Mouse (Mus musculus): ENCODE data around the gene Mars. TPM values are rescaled to one million over a fixed set of nuclear protein-coding genes. Genes with fewer than 3 reads are reported as not detected.

Gene Mars
- total RNA-seq, 2 experiments from 2014 or later: 85.5 to 89.5 TPM

- peak in 1 of 2 experiments; percentile 44 for DNase-seq (ENCODE audit: low spot score in 2 of 2)
These were observed 23.2 kb downstream of the Mars start for GRCm38 (mm10) chr10:127288328-127288799.

DNA sequence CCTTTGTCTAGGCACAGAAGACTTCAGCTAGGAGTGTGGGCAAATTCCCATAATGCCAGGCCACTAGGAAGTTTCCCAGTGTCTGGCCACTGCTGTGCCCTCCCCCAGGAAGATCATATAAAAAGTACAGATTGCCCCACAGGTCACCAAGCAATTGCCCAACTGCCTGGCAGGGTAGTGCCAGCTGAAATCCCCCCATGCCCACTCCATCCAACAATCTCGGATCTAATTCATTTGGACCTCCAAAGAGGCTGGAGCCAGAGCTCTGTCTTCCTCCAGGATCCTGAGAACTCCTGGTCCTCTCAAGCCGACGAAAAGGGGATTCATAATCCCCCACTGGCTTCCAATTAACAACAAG, 23.7 kb downstream of the Mars start:
- no peak for DNase-seq (ENCODE audit: low spot score in 2 of 2)

DNA sequence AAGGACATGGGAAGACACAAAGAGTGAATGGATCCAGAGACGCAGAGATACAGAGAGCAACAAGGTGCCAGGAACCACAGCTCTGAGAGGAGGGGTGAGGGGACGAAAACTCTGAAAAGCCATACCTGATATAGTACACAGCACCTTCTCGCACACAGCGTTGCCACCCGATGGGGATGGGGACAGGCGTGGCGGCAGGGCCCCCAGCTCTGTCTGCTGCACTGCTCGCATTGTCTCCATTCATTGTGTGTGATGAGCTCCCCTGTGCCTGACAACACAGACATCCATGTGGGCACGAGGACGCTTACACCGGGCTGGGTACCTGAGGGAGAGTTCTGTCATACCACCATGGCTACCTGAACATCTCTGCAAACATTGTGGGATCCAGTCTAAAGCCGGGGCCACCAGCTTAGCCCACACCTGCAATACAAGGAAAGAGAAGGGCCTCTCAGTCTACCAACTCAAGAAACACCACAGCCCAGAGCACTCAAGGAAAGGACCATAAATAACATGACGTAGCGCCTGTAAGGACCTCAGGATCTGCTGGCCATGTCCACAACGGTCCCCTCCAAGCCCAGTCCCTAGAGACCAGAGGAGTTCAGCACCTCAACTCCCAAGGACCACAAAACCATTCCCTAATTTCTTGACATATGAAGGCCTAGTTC, 24.2 kb downstream of the Mars start:
- no peak for DNase-seq (ENCODE audit: low spot score in 2 of 2)

GRCm38 (mm10) chr10:127286730-127287129, 24.9 kb downstream of the Mars start:
- no peak for DNase-seq (ENCODE audit: low spot score in 2 of 2)

GRCm38 (mm10) chr10:127286194-127286593, 25.4 kb downstream of the Mars start:
- no peak for DNase-seq (ENCODE audit: low spot score in 2 of 2)

GRCm38 (mm10) chr10:127285644-127286043, 25.9 kb downstream of the Mars start:
- DNase-seq (ENCODE audit: low spot score in 2 of 2): no peak

GRCm38 (mm10) chr10:127284724-127285500, 26.7 kb downstream of the Mars start:
- DNase-seq (ENCODE audit: low spot score in 2 of 2): no peak

GRCm38 (mm10) chr10:127284105-127284622, 27.4 kb downstream of the Mars start:
- DNase-seq (ENCODE audit: low spot score in 2 of 2): no peak

DNA sequence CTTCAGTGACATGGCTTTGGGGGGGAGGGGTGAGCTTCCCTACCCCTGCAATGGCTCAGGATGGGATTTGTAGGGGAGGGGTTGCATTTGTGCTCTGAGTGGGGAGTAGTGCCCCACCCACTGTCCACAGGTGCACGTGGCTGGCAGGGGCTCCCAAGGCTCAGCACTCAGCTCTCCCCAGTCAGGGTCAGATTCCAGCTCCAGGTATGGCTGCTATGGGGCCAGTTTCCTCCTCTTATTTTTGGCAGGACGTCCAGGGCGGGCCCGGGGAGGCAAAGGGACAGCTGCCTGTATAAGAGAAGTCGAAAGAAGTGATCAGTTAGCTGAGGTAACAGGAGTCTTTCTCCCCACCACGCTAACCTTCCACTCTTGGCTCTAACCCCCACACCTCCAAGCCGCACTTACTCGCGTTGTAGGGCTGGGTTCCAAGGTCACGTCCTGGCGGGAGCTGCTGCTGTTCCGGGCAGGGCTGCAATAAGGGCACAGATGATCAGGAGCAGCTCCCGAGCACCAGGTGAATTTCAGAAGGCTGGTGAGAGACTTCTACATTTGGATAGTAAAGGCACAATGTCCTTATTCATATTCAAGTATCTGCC, 28.9 kb downstream of the Mars start:
- no peak for DNase-seq (ENCODE audit: low spot score in 2 of 2)

DNA sequence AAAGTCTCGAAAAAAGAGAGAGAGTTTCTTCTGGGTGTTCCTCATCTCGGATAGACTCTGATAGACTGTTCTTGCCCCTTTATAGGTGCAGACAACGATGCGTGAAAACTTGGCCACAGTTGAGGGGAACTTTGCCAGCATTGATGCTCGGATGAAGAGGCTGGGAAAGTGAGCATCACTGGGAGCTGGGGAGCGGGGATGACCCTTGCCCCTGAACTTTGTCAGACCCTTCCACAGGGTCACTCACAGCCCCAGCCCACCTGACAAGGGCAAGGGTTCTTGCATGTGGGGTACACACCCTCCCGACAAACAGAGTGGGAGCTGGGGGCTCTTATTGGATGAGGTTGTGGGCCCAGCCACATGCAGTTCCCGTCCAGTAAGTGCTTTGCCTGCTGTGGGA, 30.3 kb downstream of the Mars start:
- DNase-seq (ENCODE audit: low spot score in 2 of 2): no peak

DNA sequence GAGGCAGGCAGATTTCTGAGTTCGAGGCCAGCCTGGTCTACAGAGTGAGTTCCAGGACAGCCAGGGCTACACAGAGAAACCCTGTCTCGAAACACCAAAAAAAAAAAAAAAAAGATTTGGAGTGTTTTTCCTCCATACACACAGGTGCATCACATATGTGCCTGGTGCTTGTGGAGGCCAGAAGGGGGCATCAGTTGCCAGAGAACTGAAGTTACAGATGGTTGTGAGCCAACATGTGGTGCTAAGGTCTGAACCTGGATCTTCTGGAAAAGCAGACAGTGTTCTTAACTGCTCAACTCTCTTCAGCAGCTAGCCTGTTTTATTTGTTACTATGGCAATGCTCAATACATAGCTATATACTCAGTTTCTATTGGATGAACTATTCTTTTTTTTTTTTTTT, 31.9 kb downstream of the Mars start:
- no peak for DNase-seq (ENCODE audit: low spot score in 2 of 2)

DNA sequence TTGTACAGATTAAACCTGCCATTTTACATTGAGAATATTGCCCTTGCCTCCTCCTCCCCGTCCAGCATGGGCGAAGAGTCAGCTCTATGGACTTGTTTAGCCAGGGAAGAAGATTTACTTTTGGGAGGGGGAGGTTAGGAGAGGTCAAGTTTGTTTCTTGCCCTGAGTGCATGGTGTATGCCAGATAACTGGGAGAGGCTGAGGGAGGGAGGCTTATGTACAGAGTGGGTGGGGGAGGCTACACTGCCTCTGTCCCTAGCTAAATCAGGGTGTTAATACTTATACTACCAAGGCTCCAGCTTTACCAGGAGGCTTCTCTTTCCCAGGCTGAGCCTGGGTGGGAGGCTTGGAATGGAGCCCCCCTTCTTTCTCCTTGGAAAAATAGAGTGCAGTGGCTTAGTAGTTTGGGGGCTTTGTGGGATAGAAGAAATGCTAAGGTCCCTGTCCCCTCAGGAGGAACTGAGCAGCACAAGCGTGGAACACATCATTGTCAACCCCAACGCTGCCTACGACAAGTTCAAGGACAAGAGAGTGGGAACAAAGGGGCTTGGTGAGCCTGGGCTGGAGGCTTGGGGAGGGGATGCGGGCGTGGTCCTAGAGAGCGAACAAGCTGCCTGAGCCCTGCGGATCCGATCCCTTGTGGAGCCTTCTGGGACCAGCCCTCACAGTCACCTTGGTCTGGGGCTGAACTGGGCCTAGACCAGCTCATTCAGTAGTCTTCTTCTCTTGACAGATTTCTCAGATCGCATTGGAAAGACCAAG, 37.1 kb downstream of the Mars start:
- no peak for DNase-seq (ENCODE audit: low spot score in 2 of 2)

DNA sequence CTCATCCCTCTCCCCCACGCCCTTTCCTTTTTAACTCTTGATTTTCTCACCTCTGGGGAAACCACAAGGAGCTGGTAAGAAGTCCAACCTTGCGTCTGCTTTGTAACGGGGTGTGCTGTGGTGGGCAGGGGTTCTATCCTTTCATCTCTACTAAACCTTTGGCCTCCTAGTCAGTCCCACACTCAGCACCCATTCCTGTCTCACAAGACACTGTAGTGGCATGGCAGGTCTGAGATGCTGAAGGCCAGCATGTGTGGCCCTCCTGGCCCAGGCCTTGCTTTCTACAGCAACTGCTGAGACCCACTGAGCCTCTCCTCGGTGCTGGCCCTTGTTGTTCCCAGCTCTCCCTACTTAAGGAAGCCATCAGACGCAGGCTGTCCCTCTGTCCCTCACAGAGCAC, 39.2 kb downstream of the Mars start:
- no peak for DNase-seq (ENCODE audit: low spot score in 2 of 2)

DNA sequence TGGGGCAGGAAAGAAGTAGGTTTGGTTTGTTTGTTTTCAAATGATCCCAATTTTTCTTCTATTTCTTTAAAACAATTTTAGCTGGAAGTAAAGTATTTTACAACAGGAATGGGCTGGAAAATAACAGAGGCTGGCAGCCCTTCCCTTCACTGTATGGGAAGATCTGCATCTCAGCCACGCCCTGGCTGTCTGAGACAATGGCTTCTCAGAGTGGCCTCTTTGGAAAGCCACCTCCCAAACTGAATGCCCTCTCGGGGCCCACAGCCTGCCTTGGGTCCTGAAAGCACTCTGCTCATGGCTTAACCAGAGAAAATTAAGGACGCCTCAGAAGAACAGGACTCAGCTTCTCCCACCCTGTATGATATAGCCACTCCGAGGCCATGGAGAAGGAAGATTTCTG, 41.7 kb downstream of the Mars start:
- no peak for DNase-seq (ENCODE audit: low spot score in 2 of 2)

DNA sequence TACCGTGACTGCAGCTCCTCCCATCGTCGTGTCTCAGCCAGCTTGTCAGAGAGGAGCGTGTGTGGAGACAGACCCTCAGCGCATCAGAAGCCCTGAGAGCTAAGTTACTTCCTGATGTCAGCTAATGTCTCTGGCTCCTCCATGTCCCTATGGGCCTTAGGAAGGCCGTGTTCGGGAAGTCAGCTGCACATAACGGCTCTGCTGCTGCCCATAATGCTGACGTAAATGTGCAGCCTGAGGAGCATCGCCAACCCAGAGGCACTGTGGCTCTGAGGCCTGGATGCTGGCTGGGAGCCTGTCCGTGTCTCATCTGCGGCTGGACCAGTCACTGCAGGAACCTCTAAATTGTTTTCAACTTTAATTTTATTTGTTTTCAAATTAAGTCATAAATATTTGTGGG, 42.5 kb downstream of the Mars start:
- no peak for DNase-seq (ENCODE audit: low spot score in 2 of 2)

GRCm38 (mm10) chr10:127268401-127268800, 43.2 kb downstream of the Mars start:
- DNase-seq (ENCODE audit: low spot score in 2 of 2): no peak

DNA sequence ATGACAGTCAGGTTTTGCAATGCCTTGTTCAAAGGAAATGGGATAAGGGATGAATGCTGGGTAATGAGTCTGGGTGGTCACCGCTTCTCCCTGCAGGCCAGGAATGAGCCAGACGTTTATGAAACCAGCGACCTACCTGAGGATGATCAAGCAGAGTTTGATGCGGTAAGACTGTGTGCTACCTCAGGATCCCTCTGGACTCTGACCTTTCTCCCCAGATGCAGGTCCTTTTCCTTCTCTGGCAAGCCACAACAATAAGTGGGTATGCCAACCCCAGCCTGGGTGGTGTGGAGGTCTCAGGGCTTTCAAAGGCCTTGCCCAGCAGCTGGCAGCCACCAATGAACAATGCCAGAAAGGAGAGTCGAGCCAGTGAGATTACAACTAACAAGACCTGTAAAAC, 44.3 kb downstream of the Mars start:
- no peak for DNase-seq (ENCODE audit: low spot score in 2 of 2)

GRCm38 (mm10) chr10:127266112-127267091, 45.2 kb downstream of the Mars start, which contains the start of gene Dctn2:
TSS of gene Dctn2 (plus strand) at chr10:127266368.
- DNase-seq (ENCODE audit: low spot score in 2 of 2): peak; percentile 75 to 86

GRCm38 (mm10) chr10:127265727-127266111, 45.9 kb downstream of the Mars start:
- no peak for DNase-seq (ENCODE audit: low spot score in 2 of 2)

DNA sequence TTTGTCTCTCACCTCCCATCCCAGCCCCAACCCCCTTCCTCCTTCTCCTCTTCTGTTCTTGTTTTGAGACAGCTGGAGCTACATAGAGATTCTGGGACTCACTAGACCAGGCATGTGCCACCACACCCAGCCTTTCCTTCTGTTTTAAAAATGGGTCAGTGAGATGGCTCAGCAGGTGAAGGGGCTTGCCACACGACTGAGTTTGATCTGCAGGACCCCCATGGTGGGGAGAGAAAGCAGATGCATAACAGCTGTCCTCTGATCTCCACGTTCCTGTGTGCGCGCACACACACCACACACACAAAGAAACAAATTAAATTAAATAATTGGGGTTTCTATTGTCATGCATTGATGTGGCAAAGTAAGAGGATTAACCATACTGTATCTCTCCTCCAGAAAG, 46.6 kb downstream of the Mars start:
- DNase-seq (ENCODE audit: low spot score in 2 of 2): no peak
